Mouse (Mus musculus): ENCODE measurements around the gene Sppl2b. TPM values are rescaled to one million over a fixed set of nuclear protein-coding genes. Genes with fewer than 3 reads are reported as not detected.
A peak's percentile ranks its signal among the peaks of the same experiment; 100 is the strongest.

The Sppl2b gene
- polyA plus RNA-seq, 1 experiment from 2014 or later, result 89.5 TPM

GRCm38 (mm10) chr10:80904709-80905108 is 49.6 kb downstream of the Sppl2b start:
- peaks cover 9% of the 10 kb centered on the region for H3K4me1 ChIP-seq
- no peaks in the 10 kb centered on the region for H3K27me3 ChIP-seq (replicated peaks)
- H3K9ac ChIP-seq, result no peak overlapping the region
- H3K4me2 ChIP-seq, result no peak overlapping the region
- no peaks in the 10 kb centered on the region for H3K9me3 ChIP-seq
- H3K36me3 ChIP-seq (replicated peaks), result peaks cover 53% of the 10 kb centered on the region
- H3K27ac ChIP-seq, result no peak overlapping the region
- H3K4me3 ChIP-seq, result no peak overlapping the region
- WGBS, result 93% methylated on average over 11 of the region's 11 CpGs
- ATAC-seq (replicated peaks), result no peak

DNA sequence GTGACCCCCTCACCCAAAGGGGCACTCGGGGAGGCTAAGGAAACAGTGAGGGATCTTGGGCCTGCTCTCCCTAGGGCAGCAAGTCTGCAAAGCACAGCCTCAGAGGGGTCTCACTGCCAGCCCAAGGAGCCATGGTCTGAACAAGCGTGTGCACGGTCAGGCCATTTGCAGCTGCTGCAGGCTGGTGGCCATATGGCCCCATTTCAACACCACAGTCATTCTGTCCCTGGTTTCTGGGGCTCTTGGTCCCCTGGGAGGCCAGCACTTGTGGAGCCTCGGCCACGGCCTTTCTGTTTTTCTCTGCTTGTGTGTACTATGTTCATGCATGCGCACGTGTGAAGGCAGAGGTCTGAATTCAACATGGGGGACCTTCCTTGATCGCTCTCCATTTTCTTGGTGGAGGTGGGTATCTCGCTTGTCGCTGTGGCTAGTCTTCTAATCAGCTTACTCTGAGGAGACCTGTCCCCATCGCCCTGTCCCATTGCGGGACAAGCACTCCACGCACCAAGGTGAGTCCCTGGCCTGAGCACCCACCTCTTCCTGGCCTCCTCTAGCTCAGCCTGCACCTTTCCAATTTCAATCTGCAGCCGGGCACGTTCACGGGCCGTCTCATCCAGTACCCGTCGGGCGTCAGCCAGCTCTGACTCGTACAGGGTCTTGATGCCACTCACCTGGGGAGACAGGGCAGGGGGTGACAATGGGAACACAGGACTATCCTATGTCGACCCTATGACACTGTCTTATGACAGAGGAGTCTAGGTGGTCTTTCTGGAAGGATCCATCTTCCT is 54.5 kb downstream of the Sppl2b start:
- H3K4me2 ChIP-seq, result no peak overlapping the region
- H3K27me3 ChIP-seq (replicated peaks), result no peaks in the 10 kb centered on the region
- H3K4me1 ChIP-seq, result no peaks in the 10 kb centered on the region
- peaks cover 36% of the 10 kb centered on the region for H3K36me3 ChIP-seq (replicated peaks)
- no peaks in the 10 kb centered on the region for H3K9me3 ChIP-seq
- H3K4me3 ChIP-seq, result no peak overlapping the region
- no peak for ATAC-seq (replicated peaks)
- H3K27ac ChIP-seq, result no peak overlapping the region
- 94% methylated on average over 22 of the region's 22 CpGs for WGBS
- no peak overlapping the region for H3K9ac ChIP-seq

GRCm38 (mm10) chr10:80911354-80911753 is 56.3 kb downstream of the Sppl2b start:
- H3K9ac ChIP-seq, result no peak overlapping the region
- H3K27me3 ChIP-seq (replicated peaks), result no peaks in the 10 kb centered on the region
- peaks cover 24% of the 10 kb centered on the region for H3K36me3 ChIP-seq (replicated peaks)
- WGBS, result 93% methylated on average over 4 of the region's 4 CpGs
- no peak overlapping the region for H3K27ac ChIP-seq
- H3K4me1 ChIP-seq, result peaks cover 14% of the 10 kb centered on the region
- H3K9me3 ChIP-seq, result no peaks in the 10 kb centered on the region
- no peak overlapping the region for H3K4me2 ChIP-seq
- no peak overlapping the region for H3K4me3 ChIP-seq
- ATAC-seq (replicated peaks), result no peak

DNA sequence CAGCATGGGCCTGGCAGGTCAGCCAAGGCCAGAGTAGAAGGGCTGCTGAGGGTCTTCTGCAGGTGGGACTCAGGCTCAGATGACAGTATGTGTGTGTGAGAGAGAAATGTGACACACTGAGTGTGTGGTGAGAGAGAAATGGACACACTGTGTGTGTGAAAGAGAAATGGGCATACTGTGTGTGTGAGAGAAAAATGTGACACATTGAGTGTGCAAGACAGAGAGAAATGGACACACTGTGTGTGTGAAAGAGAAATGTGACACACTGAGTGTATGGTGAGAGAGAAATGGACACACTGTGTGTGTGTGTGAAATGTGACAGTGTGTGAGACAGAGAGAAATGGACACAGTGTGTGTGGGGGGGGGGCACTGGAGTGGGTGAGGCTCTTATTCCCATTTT is 56.8 kb downstream of the Sppl2b start:
- Histone ChIP-seq H3K4me2 (no peak overlapping the region), H3K27me3 (replicated peaks) (no peaks in the 10 kb centered on the region), H3K4me1 (peaks cover 19% of the 10 kb centered on the region), H3K4me3 (no peak overlapping the region), H3K9ac (no peak overlapping the region), H3K9me3 (no peaks in the 10 kb centered on the region), H3K36me3 (replicated peaks) (peaks cover 24% of the 10 kb centered on the region), H3K27ac (no peak overlapping the region)
- no peak for ATAC-seq (replicated peaks)

DNA sequence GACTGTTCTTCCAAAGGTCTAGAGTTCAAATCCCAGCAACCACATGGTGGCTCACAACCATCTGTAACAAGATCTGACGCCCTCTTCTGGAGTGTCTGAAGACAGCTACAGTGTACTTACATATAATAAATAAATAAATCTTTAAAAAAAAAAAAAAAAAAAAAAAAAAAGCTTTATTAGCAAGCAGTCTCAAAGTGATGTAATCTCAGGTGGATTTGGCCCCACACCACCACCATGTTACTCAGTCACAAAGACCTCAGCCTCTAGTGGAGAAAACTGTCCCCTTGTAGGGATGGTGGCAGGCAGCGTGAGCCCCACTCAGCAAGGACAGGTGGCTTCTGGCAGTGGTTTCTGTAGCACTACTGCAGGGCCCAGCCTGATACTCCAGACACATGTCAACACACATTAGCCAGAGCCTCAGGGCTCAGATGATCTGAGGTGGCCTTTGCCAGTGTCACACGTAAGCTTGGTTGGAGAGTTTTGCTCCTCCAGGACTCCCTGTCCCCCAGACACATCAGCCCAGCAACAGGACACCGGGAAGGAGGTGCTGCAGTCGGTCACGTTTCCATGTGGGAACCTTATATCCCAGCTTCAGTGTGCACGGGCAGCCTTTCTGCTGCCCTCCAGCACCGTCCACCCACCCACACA is 58.4 kb downstream of the Sppl2b start:
- Histone ChIP-seq H3K4me1 (peaks cover 25% of the 10 kb centered on the region), H3K9ac (no peak overlapping the region), H3K9me3 (no peaks in the 10 kb centered on the region), H3K36me3 (replicated peaks) (peaks cover 19% of the 10 kb centered on the region), H3K27me3 (replicated peaks) (no peaks in the 10 kb centered on the region), H3K4me3 (no peak overlapping the region), H3K27ac (no peak overlapping the region), H3K4me2 (no peak overlapping the region)
- ATAC-seq (replicated peaks), result no peak
- 90% methylated on average over 7 of the region's 8 CpGs for WGBS

DNA sequence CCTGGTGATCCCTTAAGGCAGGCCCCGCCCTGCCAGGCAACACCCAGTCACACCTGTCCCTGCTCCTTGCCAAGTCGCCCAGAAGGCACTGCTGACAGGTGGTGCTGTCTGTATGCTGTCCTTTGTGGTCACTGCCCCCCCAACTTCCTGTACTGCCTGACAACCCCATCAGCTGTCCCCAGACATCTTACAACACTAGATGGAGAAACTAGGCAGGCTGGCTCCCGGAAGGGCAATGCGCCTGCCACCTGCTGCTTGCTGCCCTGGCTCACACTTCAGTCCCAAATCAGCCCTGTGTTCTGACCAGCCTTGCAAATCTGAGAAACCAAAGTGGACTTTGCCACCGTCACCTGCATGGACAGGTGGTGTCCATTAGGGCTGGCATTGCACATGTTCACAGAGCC is 59.2 kb downstream of the Sppl2b start:
- Histone ChIP-seq H3K4me3 (no peak overlapping the region), H3K27ac (no peak overlapping the region), H3K36me3 (replicated peaks) (peaks cover 13% of the 10 kb centered on the region), H3K4me1 (peaks cover 25% of the 10 kb centered on the region), H3K9ac (no peak overlapping the region), H3K4me2 (no peak overlapping the region), H3K27me3 (replicated peaks) (no peaks in the 10 kb centered on the region), H3K9me3 (no peaks in the 10 kb centered on the region)
- no peak for ATAC-seq (replicated peaks)
- 92% methylated on average over 5 of the region's 5 CpGs for WGBS

- H3K9me3 ChIP-seq, result no peaks in the 10 kb centered on the region
- H3K4me3 ChIP-seq, result no peak overlapping the region
- peaks cover 7% of the 10 kb centered on the region for H3K36me3 ChIP-seq (replicated peaks)
- H3K4me1 ChIP-seq, result peaks cover 25% of the 10 kb centered on the region
- no peak for ATAC-seq (replicated peaks)
- no peaks in the 10 kb centered on the region for H3K27me3 ChIP-seq (replicated peaks)
- no peak overlapping the region for H3K27ac ChIP-seq
- no peak overlapping the region for H3K4me2 ChIP-seq
- no peak overlapping the region for H3K9ac ChIP-seq
- 87% methylated on average over 2 of the region's 2 CpGs for WGBS
Measured at GRCm38 (mm10) chr10:80915260-80915659, 60.2 kb downstream of the Sppl2b start.

DNA sequence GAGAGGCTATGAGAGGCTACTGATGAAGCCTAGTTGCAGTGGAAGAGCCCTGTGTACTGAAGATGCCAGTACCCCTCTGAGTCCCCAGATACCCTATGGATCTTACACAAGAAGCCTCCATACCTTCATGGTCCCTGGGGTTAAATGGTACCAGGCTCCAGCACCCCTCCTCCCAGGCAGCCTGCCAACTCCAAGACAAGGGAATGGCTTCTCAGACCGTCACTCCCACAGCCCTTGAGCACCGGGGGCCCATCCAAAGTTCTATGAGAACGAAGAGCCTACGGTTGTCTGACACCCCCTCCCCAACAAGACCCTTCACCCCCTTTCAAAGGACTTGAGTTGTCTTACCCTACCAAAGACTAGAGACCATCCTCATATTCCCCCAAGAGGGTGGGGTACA is 60.7 kb downstream of the Sppl2b start:
- 84% methylated on average over 4 of the region's 4 CpGs for WGBS
- Histone ChIP-seq H3K9me3 (no peaks in the 10 kb centered on the region), H3K27me3 (replicated peaks) (no peaks in the 10 kb centered on the region), H3K4me1 (peaks cover 25% of the 10 kb centered on the region), H3K27ac (no peak overlapping the region), H3K4me2 (no peak overlapping the region), H3K36me3 (replicated peaks) (peaks cover 3% of the 10 kb centered on the region), H3K4me3 (no peak overlapping the region), H3K9ac (no peak overlapping the region)
- no peak for ATAC-seq (replicated peaks)

DNA sequence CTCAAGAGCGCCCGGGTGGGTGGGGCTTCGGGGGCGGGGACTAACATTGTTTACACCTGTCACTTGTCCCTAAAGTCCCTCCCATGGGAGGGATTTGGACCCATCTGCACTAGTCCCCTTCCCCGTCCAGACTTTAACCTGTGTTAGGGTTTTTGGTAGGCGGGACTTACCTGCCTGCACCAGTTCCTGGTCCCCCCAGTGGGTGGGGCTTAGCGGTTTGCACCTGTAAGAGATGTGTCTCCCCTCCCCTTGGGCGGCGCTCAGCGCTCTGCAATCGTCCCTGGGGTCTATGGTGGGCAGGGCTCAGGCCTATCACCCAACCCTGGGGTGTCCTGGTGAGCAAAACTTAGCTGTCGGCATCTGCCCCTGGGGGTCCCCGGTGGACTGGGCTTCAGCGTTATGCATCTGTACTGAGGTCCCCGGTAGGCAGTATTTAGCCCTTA is 62.3 kb downstream of the Sppl2b start:
- Histone ChIP-seq H3K9me3 (no peaks in the 10 kb centered on the region), H3K27me3 (replicated peaks) (no peaks in the 10 kb centered on the region), H3K36me3 (replicated peaks) (no peaks in the 10 kb centered on the region), H3K4me1 (peaks cover 28% of the 10 kb centered on the region), H3K27ac (peak overlapping the region; percentile 84), H3K4me2 (peak overlapping the region; percentile 98), H3K9ac (peak overlapping the region; percentile 89), H3K4me3 (peak overlapping the region; percentile 96)
- 3% methylated on average over 15 of the region's 15 CpGs for WGBS
- peak; percentile 65 for ATAC-seq (replicated peaks)

DNA sequence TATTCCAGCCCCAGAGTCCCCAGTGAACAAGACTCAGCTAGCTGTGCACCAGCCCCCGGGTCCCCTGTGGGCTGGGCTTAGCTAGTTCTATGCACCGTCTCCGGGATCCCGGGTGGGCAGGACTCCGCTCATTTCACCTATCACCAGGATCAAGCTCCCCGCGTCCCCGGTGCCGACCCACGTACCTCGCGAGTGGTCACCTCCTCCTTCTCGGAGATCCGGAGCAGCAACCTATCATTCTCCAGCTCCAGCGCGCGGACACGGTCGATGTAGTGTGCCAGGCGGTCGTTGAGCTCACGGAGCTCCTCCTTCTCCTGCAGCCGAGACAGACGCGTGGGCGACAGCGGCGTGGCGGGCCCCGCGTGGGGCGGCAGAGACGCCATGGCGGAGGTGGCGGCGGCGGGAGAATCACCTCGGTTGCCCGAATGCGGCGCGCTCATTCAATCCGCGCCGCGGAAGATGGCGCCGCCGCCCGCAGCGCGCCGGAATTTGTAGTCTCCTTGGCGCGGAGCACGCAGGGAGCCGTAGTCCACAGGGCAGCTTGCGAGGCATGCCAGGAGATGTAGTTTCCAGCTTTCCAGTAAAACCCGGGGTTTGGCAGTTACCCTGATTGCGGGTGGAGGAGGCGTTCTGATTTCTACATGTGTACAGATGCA is 62.8 kb downstream of the Sppl2b start, which contains the start of gene Lmnb2:
TSS of gene Lmnb2 (minus strand) at position 467 of the 656 bp plus-strand sequence.
- whole genome bisulfite sequencing, result under 1% methylated on average over 61 of the region's 61 CpGs
- Histone ChIP-seq H3K36me3 (replicated peaks) (no peaks in the 10 kb centered on the region), H3K4me2 (peak within 1 kb of the TSS; percentile 98), H3K27me3 (replicated peaks) (no peaks in the 10 kb centered on the region), H3K27ac (peak within 1 kb of the TSS; percentile 84), H3K9me3 (no peaks in the 10 kb centered on the region), H3K9ac (peak within 1 kb of the TSS; percentile 89), H3K4me1 (peaks cover 28% of the 10 kb centered on the region), H3K4me3 (peak within 1 kb of the TSS; percentile 96)
- peak; percentile 86 for ATAC-seq (replicated peaks)
